Mouse (Mus musculus) ES-E14 (cell line): ENCODE measurements around the gene Megf11.

Source experiments
- CHD2 ChIP-seq: IDR thresholded peaks from 2 replicates; pipeline ENCODE4 v1.6.1; 2014; ENCODE audit warnings: mild to moderate bottlenecking, low read depth, low read length, inconsistent platforms
- HCFC1 ChIP-seq: IDR thresholded peaks from 2 replicates; pipeline ENCODE4 v1.6.1; 2012; ENCODE audit warnings: low read length, inconsistent platforms, borderline replicate concordance; ENCODE audit not compliant: insufficient read depth
- MAFK ChIP-seq: IDR thresholded peaks from 2 replicates; pipeline ENCODE4 v1.6.1; 2014; ENCODE audit warnings: mild to moderate bottlenecking, low read depth, low read length, inconsistent platforms; ENCODE audit not compliant: insufficient read depth
- ZC3H11A ChIP-seq: IDR thresholded peaks from 2 replicates; pipeline ENCODE4 v1.6.1; 2012; ENCODE audit warnings: low read depth, mild to moderate bottlenecking, inconsistent platforms, low read length, borderline replicate concordance

DNA sequence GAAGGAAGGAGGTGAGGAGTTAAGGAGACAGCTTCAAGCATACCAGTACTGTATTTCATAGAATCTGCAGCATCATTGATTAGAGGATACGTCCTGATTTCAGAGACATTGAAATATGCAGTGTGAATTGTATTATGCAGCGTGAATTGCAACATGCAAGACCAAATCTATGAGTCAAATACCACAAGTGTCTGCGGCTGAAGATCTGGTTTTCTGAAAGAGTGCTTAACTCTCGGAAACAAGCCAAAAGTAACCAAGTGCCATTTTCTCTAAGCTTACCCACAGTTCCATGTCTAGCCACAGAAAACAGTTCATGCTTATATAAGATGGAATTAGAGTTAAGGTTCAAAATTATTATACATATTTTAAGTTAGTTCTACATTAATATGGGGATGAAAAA, 362.3 kb downstream of the Megf11 start:
- TF ChIP-seq MAFK (no peak), CHD2 (no peak), ZC3H11A (no peak), HCFC1 (no peak)
